Mouse (Mus musculus): Measurements from ENCODE around the gene Stk25. TPM values are rescaled to one million over a fixed set of nuclear protein-coding genes. Genes with fewer than 3 reads are reported as not detected.

The Stk25 gene
- total RNA-seq, 4 experiments from 2014 or later: 350 to 369 (median 358) TPM

GRCm38 (mm10) chr1:93669941-93670340 lies 11.5 kb upstream of the Stk25 start:
- DNase-seq (ENCODE audit: low spot score in 2 of 2): no peak

DNA sequence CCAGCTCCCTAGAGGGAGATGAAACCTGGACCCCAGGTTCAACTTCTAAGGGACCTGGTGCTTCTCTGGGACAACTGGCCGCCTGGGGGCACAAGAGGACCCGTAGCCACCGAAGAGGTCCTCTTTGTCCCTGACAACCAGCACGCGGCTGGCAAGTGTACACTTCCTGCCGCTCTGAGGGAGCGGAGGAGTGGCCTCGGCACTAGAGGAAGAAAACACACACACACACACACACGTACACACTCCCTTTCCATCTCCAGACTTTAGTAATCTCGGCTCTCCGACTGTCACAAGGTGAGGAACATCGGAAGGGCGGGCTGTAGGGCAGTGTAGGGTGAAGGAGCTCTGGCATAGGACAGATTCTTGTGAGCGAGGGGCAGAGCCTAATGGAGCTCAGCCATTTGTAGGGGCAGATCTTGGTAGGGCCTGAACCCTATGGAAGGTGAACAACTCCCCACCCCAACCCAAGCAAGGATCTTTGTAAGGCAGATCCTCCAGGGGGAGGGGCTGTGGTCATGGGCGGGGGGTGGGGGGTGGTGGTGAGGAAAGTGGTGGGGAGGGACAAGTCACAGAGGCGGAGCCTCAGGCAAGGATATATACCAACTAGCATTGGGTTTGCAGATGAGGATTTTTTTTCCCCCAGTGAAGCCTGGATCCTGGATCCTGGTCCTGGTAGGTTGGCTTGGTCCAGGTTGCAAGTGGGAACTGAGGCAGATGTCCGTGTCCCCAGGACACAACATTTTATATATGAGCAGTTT lies 10.5 kb upstream of the Stk25 start:
- DNase-seq (ENCODE audit: low spot score in 2 of 2): peak; percentile 22 to 25

- no peak for DNase-seq (ENCODE audit: low spot score in 2 of 2)
These were observed 9.4 kb upstream of the Stk25 start for GRCm38 (mm10) chr1:93667760-93668400.

- no peak for DNase-seq (ENCODE audit: low spot score in 2 of 2)
These were observed 1.5 kb downstream of the Stk25 start for GRCm38 (mm10) chr1:93657025-93657360.

DNA sequence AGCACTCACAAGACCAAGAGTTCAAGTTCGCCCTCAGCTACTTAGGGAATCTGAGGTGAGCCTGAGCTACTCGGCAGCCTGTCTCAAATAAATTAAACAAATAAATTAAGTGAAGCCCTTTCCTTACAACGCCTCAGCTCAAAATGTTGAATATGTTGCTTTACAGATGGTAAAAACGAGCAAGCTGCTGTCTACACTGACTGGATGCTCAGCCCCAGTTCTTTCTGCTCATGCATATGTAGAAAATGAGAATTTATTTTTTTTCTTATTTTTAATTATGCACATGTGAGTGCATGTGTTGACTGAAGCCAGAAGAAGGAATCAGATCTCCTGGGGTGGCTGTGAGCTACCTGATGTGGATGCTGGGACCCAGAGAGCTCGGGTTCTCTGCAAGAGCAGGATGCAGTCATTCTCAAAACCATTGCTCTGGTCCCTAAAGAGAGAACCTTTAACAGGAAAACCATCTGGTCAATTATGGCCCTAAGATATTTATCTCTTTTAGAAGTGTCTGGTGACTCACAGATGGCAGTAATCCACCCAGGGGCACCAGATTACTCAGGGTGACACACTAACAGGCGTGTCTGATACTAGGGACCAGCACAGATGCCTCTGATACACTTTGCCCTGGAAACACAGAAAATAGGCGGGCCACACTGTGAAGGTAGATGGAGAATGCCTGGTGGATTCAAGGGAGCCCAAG lies 2.0 kb downstream of the Stk25 start:
- DNase-seq (ENCODE audit: low spot score in 2 of 2): no peak

DNA sequence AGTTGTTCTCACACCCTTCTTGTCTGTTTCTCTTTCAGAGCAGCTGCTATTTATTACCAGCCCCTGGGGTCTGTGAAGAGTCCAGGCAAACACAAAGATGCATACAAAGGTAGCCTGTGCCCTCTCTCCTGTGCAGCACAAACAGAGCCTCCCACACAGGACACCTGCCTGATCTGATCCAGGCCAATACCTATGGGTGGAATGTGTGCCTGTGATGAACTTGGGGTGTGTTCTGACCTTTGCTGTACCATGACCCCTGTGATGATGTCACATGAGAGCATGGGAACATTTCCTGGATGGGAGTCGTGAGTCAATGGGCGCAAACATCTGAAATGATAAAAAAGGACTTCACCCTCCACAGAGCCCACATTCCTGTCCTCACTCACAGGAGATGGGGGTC lies 3.7 kb downstream of the Stk25 start:
- no peak for DNase-seq (ENCODE audit: low spot score in 2 of 2)

- DNase-seq (ENCODE audit: low spot score in 2 of 2): no peak
These were observed 4.2 kb downstream of the Stk25 start for GRCm38 (mm10) chr1:93654275-93654674.

- no peak for DNase-seq (ENCODE audit: low spot score in 2 of 2)
These were observed 8.8 kb downstream of the Stk25 start for GRCm38 (mm10) chr1:93649604-93650172.

- no peak for DNase-seq (ENCODE audit: low spot score in 2 of 2)
These were observed 15.8 kb downstream of the Stk25 start for GRCm38 (mm10) chr1:93642692-93643091.

DNA sequence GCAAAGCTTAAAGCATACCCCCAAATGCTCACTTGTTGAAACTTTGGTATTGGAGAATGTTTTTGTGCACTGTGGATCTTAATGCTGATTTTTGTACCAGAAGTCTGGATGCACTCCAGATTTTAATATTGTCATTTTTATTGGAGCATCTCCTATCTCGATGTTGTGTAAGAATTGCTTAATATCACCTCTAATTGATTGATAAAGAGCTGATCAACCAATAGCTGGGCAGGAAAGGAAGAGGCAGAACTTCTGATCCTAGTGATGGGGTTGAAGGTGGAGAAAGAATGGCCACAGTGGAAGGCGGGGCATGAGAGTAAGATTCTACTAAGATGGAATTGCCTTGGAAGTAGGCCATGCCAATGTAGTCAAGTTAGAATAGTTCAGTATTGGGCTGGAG lies 16.5 kb downstream of the Stk25 start:
- no peak for DNase-seq (ENCODE audit: low spot score in 2 of 2)

GRCm38 (mm10) chr1:93636211-93636897 lies 22.1 kb downstream of the Stk25 start:
- DNase-seq (ENCODE audit: low spot score in 2 of 2): no peak

DNA sequence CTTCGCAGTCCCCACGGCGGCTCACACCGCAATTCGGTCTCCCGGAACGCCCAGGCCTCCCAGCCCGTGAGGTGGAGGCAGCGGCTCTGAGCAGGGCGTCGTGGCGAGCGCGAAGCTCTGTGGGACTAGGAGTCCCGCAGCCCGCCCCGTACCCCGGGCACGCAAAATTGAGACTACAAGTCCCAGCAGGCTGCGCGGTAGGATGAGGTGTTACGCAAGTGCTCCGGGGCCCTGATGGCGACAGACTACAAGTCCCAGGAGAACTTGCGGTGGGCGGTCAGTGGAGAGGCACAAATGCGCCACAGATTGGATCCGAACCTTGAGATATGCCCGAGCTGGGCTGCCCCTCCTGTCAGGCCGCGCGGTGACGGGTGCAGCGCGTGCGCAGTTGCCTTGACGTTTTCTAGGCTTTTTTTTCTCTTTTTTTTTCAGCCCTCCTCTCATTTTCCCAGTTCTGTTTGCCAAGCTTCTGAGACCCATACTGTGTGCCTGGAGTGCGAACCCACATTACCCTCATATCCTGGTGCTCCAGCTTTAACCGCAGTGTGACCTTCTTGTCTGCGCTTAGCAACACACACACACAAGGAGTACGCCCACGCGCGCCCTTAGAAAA lies 22.8 kb downstream of the Stk25 start:
- peak; percentile 96 to 100 for DNase-seq (ENCODE audit: low spot score in 2 of 2)

DNA sequence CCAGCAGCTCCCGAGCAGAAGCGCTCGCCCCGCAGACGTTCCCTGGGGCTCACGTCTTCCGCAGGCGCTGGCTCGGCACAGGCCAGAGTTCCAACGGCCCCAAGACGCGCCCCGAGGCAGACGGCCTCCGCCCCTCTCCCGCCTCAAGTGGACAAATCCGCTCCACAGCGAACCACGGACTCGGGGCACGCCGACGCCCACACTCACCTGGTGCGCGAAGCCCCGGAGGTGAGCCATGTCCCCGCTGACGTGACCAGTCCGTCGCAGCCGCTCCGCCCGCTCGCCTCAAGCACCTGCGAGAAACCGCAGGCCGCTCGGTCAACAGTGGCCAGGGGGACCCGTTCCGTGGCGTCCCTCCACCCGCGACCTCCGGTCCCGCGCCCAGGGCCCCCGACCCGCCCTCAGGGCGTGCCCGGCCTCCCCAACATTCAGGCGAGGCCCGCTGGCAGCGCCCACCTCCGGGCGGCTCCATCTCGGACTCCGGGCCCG lies 23.3 kb downstream of the Stk25 start:
- no peak for DNase-seq (ENCODE audit: low spot score in 2 of 2)

- DNase-seq (ENCODE audit: low spot score in 2 of 2): peak in 1 of 2 experiments; percentile 71
These were observed 24.0 kb downstream of the Stk25 start for GRCm38 (mm10) chr1:93634481-93634891.

GRCm38 (mm10) chr1:93632723-93633122 lies 25.7 kb downstream of the Stk25 start:
- DNase-seq (ENCODE audit: low spot score in 2 of 2): no peak

- no peak for DNase-seq (ENCODE audit: low spot score in 2 of 2)
These were observed 27.7 kb downstream of the Stk25 start for GRCm38 (mm10) chr1:93630796-93631195.

DNA sequence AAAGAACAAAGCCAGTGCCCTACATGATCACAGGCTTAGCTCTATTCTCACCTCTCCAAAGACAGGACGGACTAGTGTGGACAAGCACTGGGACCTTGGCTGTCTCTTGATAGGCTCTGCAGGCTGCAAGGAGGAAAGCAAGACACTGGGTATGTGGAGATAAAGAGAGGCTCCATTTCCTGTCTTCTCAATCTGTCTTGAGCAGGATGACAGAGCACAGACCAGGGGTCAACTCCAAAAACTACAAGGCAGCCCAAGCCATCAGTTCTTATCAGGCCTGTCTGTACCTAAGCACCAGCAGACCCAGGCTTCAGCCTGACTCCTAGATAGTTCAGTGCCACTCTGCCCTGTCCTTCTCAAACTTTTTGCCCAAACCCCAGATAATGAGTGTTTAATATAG lies 34.0 kb downstream of the Stk25 start:
- no peak for DNase-seq (ENCODE audit: low spot score in 2 of 2)

DNA sequence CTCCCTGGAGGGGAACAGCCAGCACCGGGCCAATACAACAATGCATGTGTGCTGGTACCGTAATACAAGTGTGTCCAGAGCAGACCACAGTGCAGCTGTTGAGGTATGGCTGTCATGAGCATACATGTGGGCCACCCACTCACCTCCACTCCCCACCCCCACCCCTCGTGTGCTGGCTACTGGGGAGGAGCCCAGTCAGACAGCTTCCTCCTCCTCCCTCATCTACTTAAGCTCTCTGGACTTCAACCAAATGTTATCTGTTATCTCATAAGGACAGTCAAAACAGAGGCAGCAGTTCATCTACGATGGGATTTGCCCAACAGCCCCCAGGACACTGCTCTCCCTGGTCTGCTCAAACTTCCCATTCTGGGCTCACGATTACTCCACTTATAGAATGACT lies 39.5 kb downstream of the Stk25 start:
- DNase-seq (ENCODE audit: low spot score in 2 of 2): no peak

- no peak for DNase-seq (ENCODE audit: low spot score in 2 of 2)
These were observed 40.3 kb downstream of the Stk25 start for GRCm38 (mm10) chr1:93618059-93618748.

DNA sequence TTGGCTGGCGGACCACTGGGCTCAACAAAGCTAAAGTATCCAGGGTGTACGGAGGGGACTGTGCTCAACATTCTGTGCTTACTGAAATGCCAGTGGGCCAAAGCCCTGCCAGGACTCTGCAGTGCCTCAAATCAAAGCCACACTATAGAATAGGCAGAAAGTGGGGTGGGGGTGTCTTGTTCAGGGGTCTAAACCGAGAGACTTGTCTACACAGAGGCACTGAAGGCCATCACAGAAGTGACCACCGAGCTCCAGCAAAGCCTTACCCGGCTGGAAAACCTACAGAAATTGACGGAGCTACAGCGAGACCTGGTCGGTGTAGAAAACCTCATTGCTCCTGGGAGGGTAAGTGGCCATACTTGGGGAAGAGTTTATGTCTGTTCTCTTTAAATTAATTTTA lies 48.7 kb downstream of the Stk25 start:
- no peak for DNase-seq (ENCODE audit: low spot score in 2 of 2)
